Mouse (Mus musculus) retina, adult 2 months (tissue): ENCODE measurements around the gene Malrd1.

ENCODE experiments used
- DNase-seq: peaks from one replicate; pipeline ENCODE4 v3.0.0-alpha.2; 2012; ENCODE audit warnings: low read depth, low spot score

The Malrd1 gene

GRCm38 (mm10) chr2:16029752-16030151 lies 503.5 kb downstream of the Malrd1 start:
- DNase-seq = no peak

- DNase-seq = no peak
Observed at GRCm38 (mm10) chr2:16031559-16031958, 505.3 kb downstream of the Malrd1 start.

- DNase-seq = no peak
Observed at GRCm38 (mm10) chr2:16032804-16033203, 506.5 kb downstream of the Malrd1 start.

- no peak for DNase-seq
Observed at GRCm38 (mm10) chr2:16110696-16111095, 584.4 kb downstream of the Malrd1 start.

- DNase-seq = no peak
Observed at GRCm38 (mm10) chr2:16113333-16113732, 587.1 kb downstream of the Malrd1 start.

- no peak for DNase-seq
Observed at GRCm38 (mm10) chr2:16147999-16148398, 621.7 kb downstream of the Malrd1 start.

GRCm38 (mm10) chr2:16152623-16153022 lies 626.3 kb downstream of the Malrd1 start:
- DNase-seq = no peak

- DNase-seq = no peak
Observed at GRCm38 (mm10) chr2:16163246-16163989, 637.1 kb downstream of the Malrd1 start.

GRCm38 (mm10) chr2:16168611-16169010 lies 642.3 kb downstream of the Malrd1 start:
- DNase-seq = no peak

GRCm38 (mm10) chr2:16172086-16172485 lies 645.8 kb downstream of the Malrd1 start:
- no peak for DNase-seq

GRCm38 (mm10) chr2:16173355-16173754 lies 647.1 kb downstream of the Malrd1 start:
- no peak for DNase-seq

GRCm38 (mm10) chr2:16182140-16182539 lies 655.9 kb downstream of the Malrd1 start:
- DNase-seq = no peak

- DNase-seq = no peak
Observed at GRCm38 (mm10) chr2:16183158-16183557, 656.9 kb downstream of the Malrd1 start.

GRCm38 (mm10) chr2:16210016-16210415 lies 683.7 kb downstream of the Malrd1 start:
- no peak for DNase-seq

GRCm38 (mm10) chr2:16212752-16213151 lies 686.5 kb downstream of the Malrd1 start:
- no peak for DNase-seq

GRCm38 (mm10) chr2:16214111-16214510 lies 687.8 kb downstream of the Malrd1 start:
- no peak for DNase-seq

- DNase-seq = no peak
Observed at GRCm38 (mm10) chr2:16228187-16228832, 702.0 kb downstream of the Malrd1 start.

GRCm38 (mm10) chr2:16240861-16241260 lies 714.6 kb downstream of the Malrd1 start:
- no peak for DNase-seq

- no peak for DNase-seq
Observed at GRCm38 (mm10) chr2:16243097-16243496, 716.8 kb downstream of the Malrd1 start.

- no peak for DNase-seq
Observed at GRCm38 (mm10) chr2:16248861-16249260, 722.6 kb downstream of the Malrd1 start.

- DNase-seq = no peak
Observed at GRCm38 (mm10) chr2:16252274-16252673, 726.0 kb downstream of the Malrd1 start.
